Mouse (Mus musculus): ENCODE results near the gene Gm13695.
"Not testable (repeated sequence)": the region's sequence is repeated elsewhere in the genome, so short reads cannot be mapped to it uniquely, and the experiment has no call there.

Gene Gm13695

DNA sequence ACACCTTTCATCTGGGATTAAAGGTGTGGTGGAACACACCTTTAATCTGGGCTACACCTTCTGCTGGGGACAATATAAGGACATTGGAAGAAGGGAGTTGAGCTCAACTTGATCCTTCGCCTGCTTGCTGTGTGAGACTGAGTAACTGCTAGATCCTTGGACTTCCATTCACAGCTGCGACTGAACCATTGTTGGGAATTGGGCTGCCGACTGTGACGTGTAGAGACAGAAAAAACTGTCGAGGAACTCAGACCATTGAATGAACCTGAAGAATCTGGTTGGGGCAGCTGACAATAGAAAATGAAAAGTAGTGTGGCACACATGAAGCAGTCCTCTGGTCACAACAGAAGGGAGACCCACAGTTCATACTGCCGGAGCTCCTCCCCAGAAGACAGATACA lies at the start of gene Gm13695:
TSS of gene Gm13695 (plus strand) at position 301 of the 400 bp plus-strand sequence.
- not testable (repeated sequence) for DNase-seq (ENCODE audit: extremely low read depth, insufficient read length, low spot score)

- no peak for DNase-seq (ENCODE audit: extremely low read depth, insufficient read length, low spot score)
Observed at GRCm38 (mm10) chr2:83929478-83930088, 37.5 kb upstream of the Gm13695 start.

- no peak for DNase-seq (ENCODE audit: extremely low read depth, insufficient read length, low spot score)
Observed at GRCm38 (mm10) chr2:83940931-83941361, 26.2 kb upstream of the Gm13695 start, which contains the start of gene Zswim2. Zswim2 (minus strand) TSS chr2:83941228.

- DNase-seq (ENCODE audit: extremely low read depth, insufficient read length, low spot score) = no peak
Observed at GRCm38 (mm10) chr2:83941378-83941777, 25.7 kb upstream of the Gm13695 start.

- no peak for DNase-seq (ENCODE audit: extremely low read depth, insufficient read length, low spot score)
Observed at GRCm38 (mm10) chr2:83941792-83942191, 25.3 kb upstream of the Gm13695 start.

GRCm38 (mm10) chr2:83955393-83955792 lies 11.7 kb upstream of the Gm13695 start, which contains the start of gene Gm13698:
Gm13698 (plus strand) TSS chr2:83955693.
- DNase-seq (ENCODE audit: extremely low read depth, insufficient read length, low spot score) = not testable (repeated sequence)

DNA sequence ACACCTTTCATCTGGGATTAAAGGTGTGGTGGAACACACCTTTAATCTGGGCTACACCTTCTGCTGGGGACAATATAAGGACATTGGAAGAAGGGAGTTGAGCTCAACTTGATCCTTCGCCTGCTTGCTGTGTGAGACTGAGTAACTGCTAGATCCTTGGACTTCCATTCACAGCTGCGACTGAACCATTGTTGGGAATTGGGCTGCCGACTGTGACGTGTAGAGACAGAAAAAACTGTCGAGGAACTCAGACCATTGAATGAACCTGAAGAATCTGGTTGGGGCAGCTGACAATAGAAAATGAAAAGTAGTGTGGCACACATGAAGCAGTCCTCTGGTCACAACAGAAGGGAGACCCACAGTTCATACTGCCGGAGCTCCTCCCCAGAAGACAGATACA lies 5.9 kb upstream of the Gm13695 start, which contains the start of gene Gm13693:
TSS of gene Gm13693 (plus strand) at position 301 of the 400 bp plus-strand sequence.
- not testable (repeated sequence) for DNase-seq (ENCODE audit: extremely low read depth, insufficient read length, low spot score)

- DNase-seq (ENCODE audit: extremely low read depth, insufficient read length, low spot score) = not testable (repeated sequence)
Observed at GRCm38 (mm10) chr2:83972823-83973222, 5.7 kb downstream of the Gm13695 start, which contains the start of gene Gm13696. Gm13696 (plus strand) TSS chr2:83973123.

DNA sequence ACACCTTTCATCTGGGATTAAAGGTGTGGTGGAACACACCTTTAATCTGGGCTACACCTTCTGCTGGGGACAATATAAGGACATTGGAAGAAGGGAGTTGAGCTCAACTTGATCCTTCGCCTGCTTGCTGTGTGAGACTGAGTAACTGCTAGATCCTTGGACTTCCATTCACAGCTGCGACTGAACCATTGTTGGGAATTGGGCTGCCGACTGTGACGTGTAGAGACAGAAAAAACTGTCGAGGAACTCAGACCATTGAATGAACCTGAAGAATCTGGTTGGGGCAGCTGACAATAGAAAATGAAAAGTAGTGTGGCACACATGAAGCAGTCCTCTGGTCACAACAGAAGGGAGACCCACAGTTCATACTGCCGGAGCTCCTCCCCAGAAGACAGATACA lies 11.5 kb downstream of the Gm13695 start, which contains the start of gene Gm13694:
TSS of gene Gm13694 (plus strand) at position 301 of the 400 bp plus-strand sequence.
- not testable (repeated sequence) for DNase-seq (ENCODE audit: extremely low read depth, insufficient read length, low spot score)

- DNase-seq (ENCODE audit: extremely low read depth, insufficient read length, low spot score) = not testable (repeated sequence)
Observed at GRCm38 (mm10) chr2:83984443-83984842, 17.3 kb downstream of the Gm13695 start, which contains the start of gene Gm13697. Gm13697 (plus strand) TSS chr2:83984743.

DNA sequence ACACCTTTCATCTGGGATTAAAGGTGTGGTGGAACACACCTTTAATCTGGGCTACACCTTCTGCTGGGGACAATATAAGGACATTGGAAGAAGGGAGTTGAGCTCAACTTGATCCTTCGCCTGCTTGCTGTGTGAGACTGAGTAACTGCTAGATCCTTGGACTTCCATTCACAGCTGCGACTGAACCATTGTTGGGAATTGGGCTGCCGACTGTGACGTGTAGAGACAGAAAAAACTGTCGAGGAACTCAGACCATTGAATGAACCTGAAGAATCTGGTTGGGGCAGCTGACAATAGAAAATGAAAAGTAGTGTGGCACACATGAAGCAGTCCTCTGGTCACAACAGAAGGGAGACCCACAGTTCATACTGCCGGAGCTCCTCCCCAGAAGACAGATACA lies 23.1 kb downstream of the Gm13695 start, which contains the start of gene Gm13691:
TSS of gene Gm13691 (plus strand) at position 301 of the 400 bp plus-strand sequence.
- DNase-seq (ENCODE audit: extremely low read depth, insufficient read length, low spot score) = not testable (repeated sequence)

- not testable (repeated sequence) for DNase-seq (ENCODE audit: extremely low read depth, insufficient read length, low spot score)
Observed at GRCm38 (mm10) chr2:83993639-83994255, 26.6 kb downstream of the Gm13695 start.

- DNase-seq (ENCODE audit: extremely low read depth, insufficient read length, low spot score) = not testable (repeated sequence)
Observed at GRCm38 (mm10) chr2:83994526-83994925, 27.4 kb downstream of the Gm13695 start.

DNA sequence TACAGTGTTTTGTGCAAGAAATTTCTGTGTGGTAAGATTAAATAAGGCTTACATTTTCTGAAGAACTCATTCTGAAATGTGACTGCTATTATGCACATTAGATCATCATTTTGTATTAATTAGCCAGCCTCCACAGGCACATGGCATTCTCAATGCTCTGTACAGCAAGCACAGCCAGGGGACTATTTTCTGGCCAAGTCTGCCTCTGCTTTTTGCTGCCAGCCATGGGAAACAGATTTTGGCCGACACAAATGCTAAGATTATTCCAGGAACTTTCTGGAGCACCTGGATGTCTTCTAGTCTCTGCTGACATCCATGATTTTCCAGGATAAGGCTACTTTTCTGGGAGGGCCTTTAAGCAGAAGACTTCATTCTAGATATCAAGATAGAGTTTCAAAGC lies 41.8 kb downstream of the Gm13695 start:
- no peak for DNase-seq (ENCODE audit: extremely low read depth, insufficient read length, low spot score)

DNA sequence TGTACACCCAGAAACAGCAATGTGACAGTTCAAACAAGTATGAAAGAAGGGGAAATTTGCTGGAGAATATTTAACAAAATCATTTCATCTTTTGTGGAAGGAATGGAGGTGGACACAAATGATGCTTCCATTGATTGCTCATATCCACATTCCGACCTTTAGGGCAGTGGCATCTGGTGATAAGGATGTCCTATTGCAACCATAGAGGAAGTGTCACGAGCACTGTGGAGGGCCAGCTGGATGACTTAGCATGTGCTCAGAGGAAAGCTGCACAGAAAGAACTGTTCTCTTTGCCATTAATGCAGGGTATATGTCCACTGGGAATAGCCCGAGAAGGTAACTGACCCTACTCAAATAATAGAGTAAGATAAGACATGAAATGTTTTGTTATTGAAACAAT lies 42.7 kb downstream of the Gm13695 start:
- no peak for DNase-seq (ENCODE audit: extremely low read depth, insufficient read length, low spot score)

- DNase-seq (ENCODE audit: extremely low read depth, insufficient read length, low spot score) = no peak
Observed at GRCm38 (mm10) chr2:84014572-84014971, 47.5 kb downstream of the Gm13695 start.

GRCm38 (mm10) chr2:84016291-84016690 lies 49.2 kb downstream of the Gm13695 start:
- DNase-seq (ENCODE audit: extremely low read depth, insufficient read length, low spot score) = not testable (repeated sequence)

GRCm38 (mm10) chr2:84018330-84018729 lies 51.2 kb downstream of the Gm13695 start:
- DNase-seq (ENCODE audit: extremely low read depth, insufficient read length, low spot score) = peak; percentile 9

Measured in 3134 (cell line).